Mouse (Mus musculus) small intestine, adult 2 months (tissue): ENCODE measurements around the gene Vash1.

Experiments used
- CTCF ChIP-seq: fragments of 200-500 bp; IDR thresholded peaks from 2 replicates; pipeline ENCODE4 v1.5.1; 2012; ENCODE audit warnings: low read depth, mild to moderate bottlenecking, control low read depth, inconsistent platforms, low read length, moderate library complexity, mixed read lengths; ENCODE audit not compliant: insufficient replicate concordance, insufficient read length; ENCODE audit errors: extremely low read depth
- POLR2A ChIP-seq: fragments of 200-500 bp; IDR thresholded peaks from 2 replicates; pipeline ENCODE4 v1.6.1; 2012; ENCODE audit warnings: low read depth, mild to moderate bottlenecking, control low read depth, inconsistent platforms, low read length, moderate library complexity

DNA sequence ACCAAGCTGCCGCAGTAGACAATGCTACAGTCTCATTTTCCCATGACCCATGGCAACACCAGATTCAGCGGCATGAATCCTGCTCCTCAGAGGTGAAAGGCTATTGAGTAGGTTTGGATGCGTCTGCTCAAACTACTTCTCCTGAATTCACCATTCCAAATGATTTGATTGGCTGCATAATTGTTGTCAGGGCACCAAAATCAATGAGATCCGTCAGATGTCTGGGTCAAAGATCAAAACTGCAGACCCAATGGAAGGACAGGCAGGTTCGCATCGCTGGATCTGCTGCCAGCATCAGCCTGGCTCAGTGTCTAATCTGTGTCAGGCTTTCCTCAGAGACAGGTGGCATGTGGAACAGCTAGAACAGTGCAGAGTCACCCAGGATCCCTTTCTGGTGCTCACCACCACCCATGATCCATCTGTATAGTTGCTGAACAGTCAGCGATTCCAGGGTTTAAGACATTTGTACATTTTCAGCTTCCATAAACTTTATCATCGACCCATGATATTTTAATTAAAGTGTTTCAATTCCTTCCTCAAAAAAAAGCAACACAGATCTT lies 27.1 kb upstream of the Vash1 start:
- no peak for TF ChIP-seq POLR2A
- no peak for TF ChIP-seq CTCF
